Mouse (Mus musculus) E14TG2a.4 (cell line): ENCODE results near the gene Brinp2.

Experiments used
- CTCF ChIP-seq: conservative IDR thresholded peaks from 2 replicates; pipeline ENCODE4 v1.5.1; 2014; ENCODE audit warnings: low read length
- NANOG ChIP-seq: IDR thresholded peaks from 2 replicates; pipeline ENCODE4 v1.6.1; 2014; ENCODE audit warnings: borderline replicate concordance, low read length, mixed read lengths
- POU5F1 ChIP-seq: IDR thresholded peaks from 2 replicates; pipeline ENCODE4 v1.6.1; 2014; ENCODE audit warnings: low read length, borderline replicate concordance

DNA sequence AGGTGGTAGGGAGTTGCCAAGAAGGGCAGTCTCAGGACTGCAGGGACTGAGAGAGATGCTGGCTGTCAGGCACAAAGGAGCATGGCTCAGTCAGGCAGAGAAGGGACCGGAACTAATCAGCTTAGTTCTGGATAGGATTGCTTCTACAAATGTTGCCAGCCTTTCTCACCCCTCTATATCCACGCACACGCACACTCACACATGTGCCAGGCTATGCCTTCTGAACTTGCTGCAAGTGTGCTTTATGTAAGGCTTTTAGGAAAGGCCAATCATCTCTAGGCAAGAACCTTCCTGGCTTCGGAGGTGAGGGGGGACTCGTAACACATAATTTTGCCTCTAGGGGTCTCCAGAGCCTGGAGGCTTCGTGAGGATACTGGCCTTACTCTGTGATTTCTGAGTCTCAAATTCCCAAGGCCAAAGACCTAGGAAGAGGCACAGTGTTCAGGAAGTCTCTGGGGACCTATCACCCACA, 12.8 kb downstream of the Brinp2 start:
- no peak for TF ChIP-seq CTCF
- no peak for TF ChIP-seq POU5F1
- TF ChIP-seq NANOG = no peak
